Mouse (Mus musculus) embryonic fibroblast, embryonic 13.5 days (primary cell): Measurements from ENCODE around the gene Jmjd6.

Experiments used
- CTCF ChIP-seq: IDR thresholded peaks from 2 replicates; pipeline ENCODE4 v1.5.1; 2011; ENCODE audit warnings: mild to moderate bottlenecking, control low read depth, low read length, moderate library complexity, borderline replicate concordance; ENCODE audit not compliant: insufficient read depth
- POLR2A ChIP-seq: IDR thresholded peaks from 2 replicates; pipeline ENCODE4 v1.6.1; 2011; ENCODE audit warnings: low read depth, mild to moderate bottlenecking, control low read depth, low read length, moderate library complexity

- TF ChIP-seq CTCF, result no peak
- no peak for TF ChIP-seq POLR2A
These were observed 25.7 kb downstream of the Jmjd6 start for GRCm38 (mm10) chr11:116817567-116817966.
